Mouse (Mus musculus): Measurements from ENCODE around the gene Ubtd1. TPM values are rescaled to one million over a fixed set of nuclear protein-coding genes. Genes with fewer than 3 reads are reported as not detected.

The Ubtd1 gene
- polyA plus RNA-seq, 1 experiment from 2014 or later: 6.7 TPM

- ATAC-seq (replicated peaks; ENCODE audit: low FRiP score): no peak
- 68% methylated on average over 4 of the region's 4 CpGs for WGBS
These were observed 18.2 kb downstream of the Ubtd1 start for GRCm38 (mm10) chr19:41999688-42000283.

DNA sequence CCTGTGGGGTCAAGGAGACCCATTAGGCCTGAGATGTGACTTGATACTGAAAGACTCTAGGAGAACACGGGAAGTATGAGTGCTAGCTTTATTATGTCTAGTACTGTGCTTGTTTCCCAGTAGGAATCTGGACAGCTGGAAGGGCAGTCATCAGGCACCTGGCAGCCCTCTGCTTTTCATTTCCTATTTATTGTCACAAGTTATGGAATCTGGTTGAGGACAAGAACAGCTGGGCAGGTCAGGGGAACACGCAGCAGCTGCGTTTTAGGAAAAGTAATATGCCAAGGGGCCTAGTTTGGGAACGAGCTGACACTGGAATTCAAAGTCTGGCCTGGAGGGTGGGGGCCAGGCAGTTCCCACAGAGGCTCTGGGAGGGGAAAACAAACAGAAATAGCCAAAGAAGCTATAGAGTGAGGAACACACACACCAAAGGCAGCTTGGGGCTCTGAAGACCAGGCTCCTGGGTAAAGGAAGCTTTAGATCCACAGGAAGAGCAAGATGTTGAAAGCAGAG is 18.9 kb downstream of the Ubtd1 start:
- H3K9ac ChIP-seq (ENCODE audit: low read depth, low read length): 0 out of 2 replicates have a peak overlapping the region, but pooled peaks have one; percentile 1
- 62% methylated on average over 4 of the region's 4 CpGs for WGBS
- ATAC-seq (replicated peaks; ENCODE audit: low FRiP score) (no peak), DNase-seq (ENCODE audit: low spot score) (no peak)
- H3K4me3 ChIP-seq (ENCODE audit: low read depth, low read length): no peak overlapping the region
- H3K27me3 ChIP-seq (replicated peaks; ENCODE audit: control insufficient read depth, insufficient read depth, low read length): no peaks in the 10 kb centered on the region
- H3K4me1 ChIP-seq (replicated peaks; ENCODE audit: control insufficient read depth, insufficient read depth, low read length): peaks cover 18% of the 10 kb centered on the region
- no peaks in the 10 kb centered on the region for H3K36me3 ChIP-seq (ENCODE audit: control insufficient read depth, insufficient read depth, low read length)
- H3K27ac ChIP-seq (ENCODE audit: low read depth, low read length): peak overlapping the region; percentile 32
- no peaks in the 10 kb centered on the region for H3K9me3 ChIP-seq (ENCODE audit: control insufficient read depth, low read length)
- no peak overlapping the region for H3K4me2 ChIP-seq

More at GRCm38 (mm10) chr19:41999688-42000283, 18.2 kb downstream of the Ubtd1 start:
- Histone ChIP-seq H3K4me3 (ENCODE audit: low read depth, low read length) (no peak overlapping the region), H3K4me2 (no peak overlapping the region; the same call in 1 of the 2 replicates), H3K36me3 (ENCODE audit: control insufficient read depth, insufficient read depth, low read length) (no peaks in the 10 kb centered on the region), H3K9ac (ENCODE audit: low read depth, low read length) (no peak overlapping the region), H3K9me3 (ENCODE audit: control insufficient read depth, low read length) (no peaks in the 10 kb centered on the region), H3K27me3 (replicated peaks; ENCODE audit: control insufficient read depth, insufficient read depth, low read length) (no peaks in the 10 kb centered on the region), H3K27ac (ENCODE audit: low read depth, low read length) (no peak overlapping the region; the same call in 1 of the 2 replicates), H3K4me1 (replicated peaks; ENCODE audit: control insufficient read depth, insufficient read depth, low read length) (peaks cover 11% of the 10 kb centered on the region)
- DNase-seq (ENCODE audit: low spot score): no peak

GRCm38 (mm10) chr19:42001253-42001980 is 19.9 kb downstream of the Ubtd1 start:
- ATAC-seq (replicated peaks; ENCODE audit: low FRiP score) (no peak; the same call in 1 of the 2 replicates), DNase-seq (ENCODE audit: low spot score) (no peak)
- Histone ChIP-seq H3K27me3 (replicated peaks; ENCODE audit: control insufficient read depth, insufficient read depth, low read length) (no peaks in the 10 kb centered on the region), H3K4me3 (ENCODE audit: low read depth, low read length) (no peak overlapping the region), H3K4me1 (replicated peaks; ENCODE audit: control insufficient read depth, insufficient read depth, low read length) (peaks cover 24% of the 10 kb centered on the region), H3K9ac (ENCODE audit: low read depth, low read length) (no peak overlapping the region), H3K36me3 (ENCODE audit: control insufficient read depth, insufficient read depth, low read length) (no peaks in the 10 kb centered on the region), H3K27ac (ENCODE audit: low read depth, low read length) (no peak overlapping the region), H3K4me2 (no peak overlapping the region), H3K9me3 (ENCODE audit: control insufficient read depth, low read length) (no peaks in the 10 kb centered on the region)
- WGBS: 84% methylated on average over 12 of the region's 12 CpGs

DNA sequence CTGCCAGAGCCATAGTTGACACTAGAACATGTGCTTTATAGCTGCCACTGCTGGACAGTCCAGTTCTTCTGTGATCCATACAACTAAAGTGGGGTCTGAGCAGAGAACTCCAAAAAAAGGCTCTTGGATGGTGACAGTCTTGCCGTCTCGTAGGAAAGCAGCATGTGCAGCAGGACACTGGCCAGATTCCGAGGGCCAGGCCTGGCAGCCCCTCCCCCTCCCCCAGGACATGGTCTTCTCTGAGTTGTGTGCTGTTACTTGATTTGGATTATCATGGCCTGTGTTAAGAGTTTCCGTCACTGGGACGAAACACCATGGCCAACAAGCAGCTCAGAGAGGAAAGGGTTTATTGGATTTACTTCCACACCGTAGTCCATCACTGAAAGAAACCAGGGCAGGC is 22.7 kb downstream of the Ubtd1 start:
- H3K9ac ChIP-seq (ENCODE audit: low read depth, low read length): no peak overlapping the region
- 61% methylated on average over 6 of the region's 6 CpGs for WGBS
- ATAC-seq (replicated peaks; ENCODE audit: low FRiP score): no peak
- H3K9me3 ChIP-seq (ENCODE audit: control insufficient read depth, low read length): no peaks in the 10 kb centered on the region
- H3K36me3 ChIP-seq (ENCODE audit: control insufficient read depth, insufficient read depth, low read length): no peaks in the 10 kb centered on the region
- DNase-seq (ENCODE audit: low spot score): no peak
- no peaks in the 10 kb centered on the region for H3K27me3 ChIP-seq (replicated peaks; ENCODE audit: control insufficient read depth, insufficient read depth, low read length)
- H3K27ac ChIP-seq (ENCODE audit: low read depth, low read length): no peak overlapping the region
- no peak overlapping the region for H3K4me3 ChIP-seq (ENCODE audit: low read depth, low read length)
- H3K4me2 ChIP-seq: no peak overlapping the region
- H3K4me1 ChIP-seq (replicated peaks; ENCODE audit: control insufficient read depth, insufficient read depth, low read length): peaks cover 32% of the 10 kb centered on the region

- DNase-seq (ENCODE audit: low spot score) (no peak), ATAC-seq (replicated peaks; ENCODE audit: low FRiP score) (no peak)
- Histone ChIP-seq H3K9me3 (ENCODE audit: control insufficient read depth, low read length) (no peaks in the 10 kb centered on the region), H3K27ac (ENCODE audit: low read depth, low read length) (no peak overlapping the region), H3K4me3 (ENCODE audit: low read depth, low read length) (no peak overlapping the region), H3K36me3 (ENCODE audit: control insufficient read depth, insufficient read depth, low read length) (no peaks in the 10 kb centered on the region), H3K9ac (ENCODE audit: low read depth, low read length) (no peak overlapping the region), H3K27me3 (replicated peaks; ENCODE audit: control insufficient read depth, insufficient read depth, low read length) (no peaks in the 10 kb centered on the region), H3K4me2 (no peak overlapping the region), H3K4me1 (replicated peaks; ENCODE audit: control insufficient read depth, insufficient read depth, low read length) (peaks cover 27% of the 10 kb centered on the region)
- 44% methylated on average over 3 of the region's 3 CpGs for whole genome bisulfite sequencing
These were observed 24.1 kb downstream of the Ubtd1 start for GRCm38 (mm10) chr19:42005616-42006015.

GRCm38 (mm10) chr19:42006568-42006967 is 25.0 kb downstream of the Ubtd1 start:
- H3K4me3 ChIP-seq (ENCODE audit: low read depth, low read length): no peak overlapping the region
- H3K9me3 ChIP-seq (ENCODE audit: control insufficient read depth, low read length): no peaks in the 10 kb centered on the region
- ATAC-seq (replicated peaks; ENCODE audit: low FRiP score) (no peak), DNase-seq (ENCODE audit: low spot score) (no peak)
- peaks cover 21% of the 10 kb centered on the region for H3K4me1 ChIP-seq (replicated peaks; ENCODE audit: control insufficient read depth, insufficient read depth, low read length)
- H3K36me3 ChIP-seq (ENCODE audit: control insufficient read depth, insufficient read depth, low read length): no peaks in the 10 kb centered on the region
- no peak overlapping the region for H3K27ac ChIP-seq (ENCODE audit: low read depth, low read length)
- no peak overlapping the region for H3K9ac ChIP-seq (ENCODE audit: low read depth, low read length)
- H3K27me3 ChIP-seq (replicated peaks; ENCODE audit: control insufficient read depth, insufficient read depth, low read length): no peaks in the 10 kb centered on the region
- 63% methylated on average over 8 of the region's 8 CpGs for WGBS
- no peak overlapping the region for H3K4me2 ChIP-seq

- Histone ChIP-seq H3K27me3 (replicated peaks; ENCODE audit: control insufficient read depth, insufficient read depth, low read length) (no peaks in the 10 kb centered on the region), H3K4me3 (ENCODE audit: low read depth, low read length) (no peak overlapping the region), H3K27ac (ENCODE audit: low read depth, low read length) (no peak overlapping the region; the same call in 1 of the 2 replicates), H3K9me3 (ENCODE audit: control insufficient read depth, low read length) (no peaks in the 10 kb centered on the region), H3K9ac (ENCODE audit: low read depth, low read length) (0 out of 2 replicates have a peak overlapping the region, but pooled peaks have one; percentile 20), H3K4me1 (replicated peaks; ENCODE audit: control insufficient read depth, insufficient read depth, low read length) (peaks cover 21% of the 10 kb centered on the region), H3K36me3 (ENCODE audit: control insufficient read depth, insufficient read depth, low read length) (no peaks in the 10 kb centered on the region), H3K4me2 (no peak overlapping the region)
- ATAC-seq (replicated peaks; ENCODE audit: low FRiP score) (no peak), DNase-seq (ENCODE audit: low spot score) (no peak)
- WGBS: 62% methylated on average over 3 of the region's 3 CpGs
These were observed 27.0 kb downstream of the Ubtd1 start for GRCm38 (mm10) chr19:42008586-42008985.

DNA sequence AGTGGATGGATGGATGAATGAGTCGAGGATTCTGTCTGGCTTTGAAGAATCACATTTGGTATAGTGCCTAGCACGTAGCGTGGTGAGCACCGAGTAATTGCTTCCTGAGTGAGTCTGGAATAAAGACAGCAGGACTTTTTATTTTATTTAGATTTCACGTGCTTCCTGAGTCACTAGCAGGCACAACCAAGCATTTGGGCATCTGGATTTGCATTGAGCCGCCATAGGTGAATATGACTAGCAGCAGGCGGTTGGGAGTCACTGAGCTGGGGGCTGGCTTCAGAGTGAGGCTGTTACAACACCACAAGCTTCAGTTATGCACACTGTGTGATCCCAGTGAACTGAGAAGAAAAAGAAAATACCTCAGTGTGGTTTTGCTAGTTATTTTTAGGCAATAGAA is 27.5 kb downstream of the Ubtd1 start:
- DNase-seq (ENCODE audit: low spot score) (no peak), ATAC-seq (replicated peaks; ENCODE audit: low FRiP score) (no peak)
- Histone ChIP-seq H3K4me1 (replicated peaks; ENCODE audit: control insufficient read depth, insufficient read depth, low read length) (peaks cover 21% of the 10 kb centered on the region), H3K36me3 (ENCODE audit: control insufficient read depth, insufficient read depth, low read length) (no peaks in the 10 kb centered on the region), H3K27ac (ENCODE audit: low read depth, low read length) (no peak overlapping the region; the same call in 1 of the 2 replicates), H3K4me2 (no peak overlapping the region), H3K9me3 (ENCODE audit: control insufficient read depth, low read length) (no peaks in the 10 kb centered on the region), H3K27me3 (replicated peaks; ENCODE audit: control insufficient read depth, insufficient read depth, low read length) (no peaks in the 10 kb centered on the region), H3K9ac (ENCODE audit: low read depth, low read length) (0 out of 2 replicates have a peak overlapping the region, but pooled peaks have one; percentile 20), H3K4me3 (ENCODE audit: low read depth, low read length) (no peak overlapping the region)
- WGBS: 65% methylated on average over 7 of the region's 7 CpGs

Measured in liver, embryonic 11.5 days (tissue).